Mouse (Mus musculus) adrenal gland, adult 2 months (tissue): ENCODE measurements at regions not wholly inside any gene's neighbourhood (a gene's known extent, or its start where the extent isn't known, plus 50 kb on each side); places are given as distances from the start of the nearest gene placed in this dataset.
A peak's percentile ranks its signal among the peaks of the same experiment; 100 is the strongest.

Experiments used
- DNase-seq: peaks from one replicate; pipeline ENCODE4 v3.0.0; 2021

DNA sequence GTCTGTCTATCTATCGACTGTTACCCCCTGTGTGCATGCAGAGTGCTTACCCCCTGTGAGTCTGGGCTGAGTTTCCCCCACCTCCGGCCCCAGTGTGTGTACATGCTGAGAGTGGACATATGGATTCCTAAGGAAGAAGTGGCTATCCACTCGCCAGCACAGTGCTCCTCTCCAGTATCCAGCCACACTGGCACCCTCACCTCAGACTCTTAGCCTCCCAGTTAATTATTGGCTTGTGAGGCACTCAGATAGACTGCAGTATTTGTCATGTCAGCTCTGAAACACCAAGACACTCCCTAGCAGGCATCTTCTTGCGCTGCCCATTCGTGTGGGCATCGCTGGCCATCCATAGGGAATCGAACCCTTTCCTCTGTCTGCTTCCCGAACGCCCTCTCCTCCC, 189.0 kb upstream of the Runx1 start:
- DNase-seq, result no peak

DNA sequence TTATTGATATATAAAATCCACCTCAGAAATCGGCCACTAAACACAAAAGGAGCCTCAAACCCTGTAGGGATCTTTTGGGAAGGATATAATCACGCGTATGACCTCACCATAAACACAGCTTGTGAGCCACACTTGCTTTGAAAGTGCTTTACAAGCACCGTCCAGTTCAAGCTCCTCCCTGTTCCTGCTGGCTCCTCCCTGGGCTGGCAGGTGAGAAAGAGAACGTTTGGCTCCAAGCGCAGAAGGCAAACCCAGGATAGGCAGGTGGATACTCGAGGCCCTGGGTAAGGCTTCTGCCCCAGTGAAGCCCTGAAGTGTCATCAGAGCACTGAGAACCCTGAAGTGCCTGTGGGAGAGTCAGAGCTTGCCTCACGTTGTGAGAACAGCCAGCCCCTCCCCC, 187.9 kb upstream of the Runx1 start:
- DNase-seq, result no peak

DNA sequence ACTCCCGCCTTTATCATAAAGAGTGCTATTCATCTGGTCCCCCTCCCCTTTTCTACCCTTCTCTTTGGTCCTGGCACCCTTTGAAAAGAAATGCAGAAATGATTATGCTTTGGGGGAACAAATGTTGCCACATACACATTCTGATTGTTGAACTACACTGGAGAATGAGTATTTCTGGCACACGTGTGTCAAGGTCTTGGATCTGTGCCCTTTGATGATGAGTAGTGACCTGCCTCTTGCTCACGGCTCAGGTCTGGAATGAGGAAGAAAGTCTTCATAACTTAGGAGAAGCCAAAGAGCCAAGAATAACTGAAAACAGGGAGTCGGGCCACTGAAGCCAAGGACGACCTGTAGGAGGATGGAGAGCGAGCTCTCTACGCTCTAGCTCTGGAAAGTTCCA, 187.3 kb upstream of the Runx1 start:
- DNase-seq, result peak; percentile 41

DNA sequence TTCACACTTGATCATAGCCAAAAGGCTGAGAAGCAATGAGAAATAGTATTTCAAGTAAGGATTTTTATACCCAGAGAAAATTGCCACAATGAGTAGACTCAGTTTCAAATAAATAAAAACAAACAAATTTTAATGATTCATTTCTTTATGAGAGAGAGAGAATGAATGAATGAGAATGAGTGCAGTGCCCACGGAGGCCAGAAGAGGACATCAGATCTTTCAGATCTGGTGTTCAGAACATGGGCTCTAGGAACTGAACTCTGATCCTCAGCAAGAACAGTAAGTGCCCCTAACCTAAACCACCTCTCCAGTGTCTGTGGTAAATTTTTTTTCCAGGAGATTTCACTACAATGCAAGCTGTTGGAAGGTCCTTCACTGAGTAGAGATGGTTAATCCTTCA, 185.5 kb upstream of the Runx1 start:
- DNase-seq, result no peak

DNA sequence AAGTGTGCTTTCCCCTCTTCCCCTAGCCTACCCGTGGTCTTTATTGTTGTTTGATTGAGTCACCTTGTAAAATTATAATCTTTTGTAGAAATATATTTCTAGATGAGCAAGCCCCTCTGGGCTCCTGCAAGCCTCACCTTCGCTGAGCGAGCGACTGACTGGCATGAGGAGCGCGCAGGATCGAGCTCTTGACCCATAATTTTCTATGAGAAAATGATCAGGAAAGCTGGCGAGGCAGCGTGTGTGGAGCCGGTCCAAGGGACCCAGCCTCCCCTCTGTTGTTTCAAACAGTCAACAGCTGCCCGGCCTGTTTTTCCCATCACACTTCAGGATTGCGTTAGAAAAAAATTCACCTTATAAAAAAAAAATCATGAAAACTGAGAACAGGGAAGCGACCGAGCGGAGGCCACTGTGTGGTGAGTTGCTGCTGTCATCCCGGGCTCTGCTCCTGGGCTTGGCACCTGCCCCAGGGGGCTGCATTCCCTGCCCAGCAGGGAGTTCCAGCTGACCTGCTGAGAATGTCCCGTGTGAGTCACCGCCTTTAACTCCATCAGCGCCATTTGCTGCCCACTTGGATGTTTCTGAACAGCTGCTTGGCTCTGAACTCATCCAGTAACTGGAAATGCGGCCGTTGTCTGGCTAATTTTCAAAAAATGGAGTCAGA, 180.5 kb upstream of the Runx1 start:
- DNase-seq, result peak; percentile 74

DNA sequence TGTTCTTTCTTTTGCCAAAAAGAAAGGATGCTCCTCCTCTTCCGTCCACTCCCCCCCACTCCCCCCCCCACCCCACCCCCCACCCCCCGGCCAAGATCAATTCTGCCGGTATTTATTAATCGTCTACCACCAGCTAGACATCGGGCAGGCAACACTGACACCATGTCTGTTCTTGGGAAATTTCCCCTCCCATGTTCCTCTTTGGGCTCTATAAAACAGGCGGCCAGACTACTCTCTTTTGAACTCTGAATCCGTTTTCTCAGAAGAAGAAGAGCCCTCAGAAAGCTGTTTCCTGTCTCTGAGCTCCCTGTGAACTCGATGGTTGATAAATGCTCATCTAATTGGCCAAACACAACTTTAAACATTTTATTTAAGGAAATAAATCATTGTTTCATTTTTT, 179.5 kb upstream of the Runx1 start:
- DNase-seq, result no peak

DNA sequence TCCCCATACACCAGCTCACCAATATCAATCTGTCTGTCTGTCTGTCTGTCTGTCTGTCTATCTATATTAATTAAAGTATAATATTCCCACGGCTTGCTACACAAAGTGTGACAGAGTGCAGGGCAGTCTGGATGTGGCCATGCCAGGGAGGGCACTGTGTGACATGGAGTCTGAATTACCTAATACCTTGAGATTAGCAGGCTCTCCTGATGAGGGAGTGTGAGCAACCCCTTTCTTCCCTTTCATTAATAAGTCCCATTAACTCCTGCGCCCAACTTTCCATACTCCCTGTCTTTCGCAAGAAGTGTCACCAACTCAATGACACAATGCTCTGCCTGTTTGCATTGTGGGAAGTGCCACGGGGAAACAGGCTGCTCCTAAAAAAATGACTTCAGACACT, 177.9 kb upstream of the Runx1 start:
- DNase-seq, result no peak

DNA sequence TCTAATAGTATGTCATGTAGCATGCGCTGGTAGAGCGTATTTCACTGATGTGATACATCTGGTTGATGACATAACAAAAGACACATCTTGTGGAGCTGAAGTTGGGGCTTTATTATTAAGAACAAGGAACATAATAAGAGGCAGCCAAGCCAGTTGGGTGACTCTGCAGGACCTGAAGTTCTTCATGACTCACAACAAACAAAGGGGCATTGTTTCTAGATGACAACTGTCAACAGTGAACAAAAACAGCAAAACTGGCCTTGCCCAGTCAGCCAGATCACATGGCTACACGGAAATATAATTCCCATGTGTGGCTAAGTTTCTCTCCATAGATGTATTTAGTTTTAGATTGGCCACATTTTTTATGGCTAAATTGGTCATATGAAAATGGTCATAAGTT, 172.7 kb upstream of the Runx1 start:
- DNase-seq, result no peak

DNA sequence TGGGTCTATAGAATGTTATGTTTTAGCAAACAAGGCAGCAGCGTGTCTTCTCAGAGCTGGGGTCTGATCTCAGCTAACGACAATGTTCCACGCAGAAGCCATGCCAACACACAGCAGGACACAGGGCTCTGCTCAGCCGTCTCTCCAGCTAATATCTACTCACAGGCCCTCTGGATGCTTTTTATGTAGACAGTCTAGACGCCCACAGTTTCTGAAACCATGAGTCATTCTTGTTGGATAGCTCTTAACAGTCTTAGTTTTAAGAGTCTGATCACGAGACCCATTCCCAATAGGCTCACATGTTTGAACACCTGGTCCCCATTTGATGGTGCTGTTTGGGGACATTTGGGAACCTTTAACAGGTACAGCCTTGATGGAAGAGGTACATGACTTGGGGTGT, 171.7 kb upstream of the Runx1 start:
- no peak for DNase-seq

DNA sequence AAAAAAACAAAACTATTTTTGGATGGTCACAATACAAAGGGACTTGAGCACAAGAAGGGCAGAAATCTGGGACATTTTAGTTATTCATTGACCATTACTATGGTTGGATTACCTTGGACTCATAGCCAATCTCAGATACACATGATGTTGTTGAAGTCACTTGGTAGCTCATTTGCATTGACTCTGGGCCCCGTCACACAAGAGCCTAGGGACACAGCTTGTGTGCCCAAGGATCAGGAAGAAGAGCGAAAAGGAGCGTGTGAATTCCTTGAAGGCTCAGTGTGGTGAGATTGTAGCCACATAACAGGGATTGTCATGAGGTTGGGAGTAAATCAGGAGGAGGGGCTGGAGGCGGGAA, 170.0 kb upstream of the Runx1 start:
- DNase-seq, result no peak

DNA sequence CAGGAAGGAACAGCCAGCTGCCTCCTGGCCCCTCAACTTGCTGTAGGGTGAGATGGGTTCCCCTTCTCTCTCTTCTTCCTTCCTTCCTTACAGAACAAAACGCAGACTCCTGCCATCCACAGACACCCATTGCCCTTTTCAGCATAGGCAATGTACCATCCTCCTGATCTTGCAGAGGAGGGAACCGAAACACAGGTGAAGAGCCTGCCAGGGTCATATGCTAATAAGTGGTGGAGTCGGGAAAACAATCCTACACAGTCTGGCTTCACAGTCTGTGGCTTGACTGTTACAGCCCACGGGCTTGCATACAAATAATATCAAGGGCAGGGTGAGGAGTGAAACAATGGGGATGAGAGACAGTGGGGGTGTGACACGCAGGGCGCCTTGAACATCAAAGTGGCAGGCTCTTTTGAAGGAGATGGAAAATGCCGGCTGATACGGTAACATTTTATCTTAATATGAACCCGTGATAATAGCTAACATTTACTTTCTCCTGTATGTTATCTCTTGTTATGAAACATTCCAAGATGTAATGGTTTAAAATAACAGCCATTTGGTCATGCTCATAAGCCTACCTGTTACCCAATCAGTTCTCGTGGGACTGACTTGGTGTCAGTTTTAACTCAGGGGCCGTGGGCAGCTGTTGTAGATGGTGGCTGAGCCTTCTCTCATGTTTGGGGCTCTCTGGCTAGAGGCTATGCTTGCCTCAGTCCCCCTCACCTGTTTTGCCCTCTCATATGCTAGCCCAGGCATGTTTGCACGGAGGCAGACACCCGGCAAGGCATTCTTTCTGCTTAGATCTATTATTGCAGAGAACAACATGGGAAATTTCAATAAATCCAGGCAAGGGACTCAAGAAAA, 169.4 kb upstream of the Runx1 start:
- no peak for DNase-seq

DNA sequence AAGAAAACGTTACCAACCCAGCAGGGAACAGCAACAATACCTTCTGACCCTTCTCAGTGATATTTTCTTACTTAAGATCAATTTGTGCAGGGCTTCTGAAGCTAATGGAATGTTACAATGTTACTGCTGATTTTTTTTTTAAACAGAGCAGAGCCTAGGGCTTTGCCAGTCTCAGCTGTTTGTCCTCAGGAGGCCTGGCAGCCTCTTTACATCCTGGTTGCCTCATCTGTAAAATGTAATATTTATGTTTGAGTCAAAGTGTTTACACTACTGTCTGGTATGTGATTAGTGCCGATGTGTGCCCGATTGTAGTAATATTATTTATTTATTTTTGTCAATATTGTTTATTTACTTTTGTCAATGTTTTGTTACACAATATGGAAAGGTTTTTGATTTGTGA, 166.9 kb upstream of the Runx1 start:
- DNase-seq, result no peak

DNA sequence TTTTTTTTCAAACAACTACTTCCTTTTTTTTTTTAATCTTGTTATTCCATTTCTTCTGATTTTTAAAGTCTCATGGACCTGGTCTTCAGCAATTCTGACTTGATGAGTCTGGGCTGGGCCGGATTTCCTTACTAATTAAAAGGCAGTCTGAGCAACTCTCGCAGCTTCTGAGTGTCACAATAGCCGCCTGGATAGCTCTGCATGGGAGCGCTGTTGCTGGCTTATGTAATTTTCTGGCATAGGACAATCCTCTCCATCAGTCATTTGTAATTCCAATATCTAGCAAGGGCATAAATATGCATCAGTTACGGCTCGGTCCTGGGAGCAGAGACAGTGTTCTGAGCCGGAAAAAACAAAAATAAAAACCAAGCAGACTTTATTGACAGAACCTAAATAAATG, 165.5 kb upstream of the Runx1 start:
- DNase-seq, result no peak

DNA sequence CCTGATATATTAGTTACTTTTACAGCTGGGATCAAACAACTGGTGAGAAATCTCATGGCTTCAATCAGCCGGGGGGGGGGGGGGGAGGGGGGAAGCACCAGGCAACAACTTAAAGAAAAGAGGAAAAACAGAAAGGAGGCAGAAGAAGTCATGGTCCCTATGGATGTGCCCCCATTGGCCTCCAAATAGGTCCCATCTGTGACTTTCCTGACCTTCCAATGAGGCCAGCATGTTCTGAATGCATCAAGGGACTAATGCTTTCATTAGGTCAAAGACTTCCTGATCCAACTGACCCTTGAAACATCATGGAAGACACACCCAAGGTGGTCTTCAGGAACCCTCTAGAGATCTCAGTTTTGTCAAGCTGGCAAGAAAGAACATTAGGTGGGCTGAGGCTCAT, 162.5 kb upstream of the Runx1 start:
- no peak for DNase-seq

DNA sequence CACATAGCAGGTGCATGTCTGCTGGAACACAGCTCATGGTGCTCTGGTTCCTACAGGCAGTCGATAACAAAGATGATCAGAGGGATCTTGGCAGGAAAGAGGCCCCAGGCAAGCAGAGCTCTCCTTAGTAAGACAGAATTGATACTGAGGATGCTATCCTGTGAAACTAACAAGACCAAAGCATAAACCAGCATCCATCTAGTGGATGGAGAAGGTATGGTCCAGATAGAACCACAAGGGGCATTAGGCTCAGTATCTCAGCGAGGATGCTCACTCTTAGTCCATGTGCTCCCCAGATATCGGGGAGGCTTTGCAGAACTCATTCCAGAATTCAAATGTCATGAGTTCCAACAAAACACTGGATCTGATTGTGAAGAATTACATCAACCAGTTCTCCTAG, 162.1 kb upstream of the Runx1 start:
- DNase-seq, result no peak

DNA sequence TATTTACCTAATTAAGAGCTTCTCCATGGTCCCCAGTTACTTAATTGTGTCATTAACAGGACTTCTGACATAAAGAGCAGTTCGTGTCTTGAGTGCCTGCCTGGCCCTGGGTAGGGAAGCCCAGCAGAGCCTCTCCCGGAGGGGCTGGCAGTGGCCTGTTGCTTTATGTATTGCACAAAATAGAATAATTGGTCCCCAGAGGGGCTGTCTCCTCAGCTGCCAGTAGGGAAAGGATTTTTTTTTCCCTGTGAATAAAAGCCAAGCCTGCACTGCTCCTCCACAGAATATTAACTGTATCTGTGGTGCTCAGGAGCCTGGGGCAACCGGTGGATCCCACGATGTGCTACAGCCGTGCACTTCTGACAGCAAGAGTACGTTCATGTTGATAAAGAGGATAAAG, 159.8 kb upstream of the Runx1 start:
- no peak for DNase-seq

DNA sequence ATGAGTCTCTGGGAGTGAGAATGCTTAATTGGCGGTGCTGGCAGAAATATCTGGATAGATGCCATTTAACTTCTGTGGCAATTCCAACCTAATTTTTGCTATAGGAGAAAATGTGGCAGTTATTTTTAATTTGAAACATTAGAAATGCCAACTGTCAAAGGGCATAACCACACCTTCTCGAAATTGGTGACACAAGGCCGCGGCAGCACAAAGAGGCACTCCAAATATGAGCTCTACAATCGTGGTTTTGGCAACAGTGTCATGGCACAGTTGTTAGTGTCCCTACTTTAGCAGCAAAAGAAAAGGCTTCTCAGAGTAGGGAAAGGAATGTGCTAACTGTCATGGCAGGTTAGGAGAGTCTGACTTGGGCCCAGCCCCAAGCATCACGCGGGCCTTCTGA, 157.0 kb upstream of the Runx1 start:
- DNase-seq, result no peak

DNA sequence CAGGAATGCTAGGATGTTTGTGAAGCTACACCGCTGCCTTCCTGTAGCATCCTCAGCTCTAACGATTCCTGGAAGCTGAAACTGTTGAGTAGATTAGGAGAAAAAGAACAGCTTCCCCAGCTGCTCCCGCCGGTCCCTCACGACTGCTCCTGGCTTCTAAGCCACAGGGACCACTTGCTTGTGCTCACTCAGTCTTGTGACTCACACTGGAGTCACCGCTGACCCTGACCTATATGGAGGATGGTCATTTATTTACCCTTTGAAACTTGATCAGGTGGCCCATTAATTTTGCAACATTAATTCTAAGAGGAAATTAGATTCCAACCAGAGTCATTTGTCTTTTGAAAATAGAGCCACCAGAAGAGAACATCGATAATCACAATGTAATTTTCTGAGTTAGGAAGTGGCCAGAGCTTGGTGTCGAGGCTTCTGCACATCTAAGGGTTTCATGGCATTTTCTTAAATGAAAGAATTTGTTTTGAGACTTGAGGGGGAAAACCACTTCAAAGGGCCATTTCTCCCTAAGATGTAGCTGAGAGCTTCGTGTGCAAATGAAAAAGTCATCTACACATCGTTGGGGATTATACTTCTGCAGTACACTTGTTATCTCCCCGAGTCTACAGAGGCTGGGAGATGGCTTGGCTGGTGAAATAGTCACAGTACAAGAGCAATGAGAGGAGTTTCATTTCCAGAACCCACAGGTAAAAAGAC, 153.8 kb upstream of the Runx1 start:
- DNase-seq, result peak; percentile 83

DNA sequence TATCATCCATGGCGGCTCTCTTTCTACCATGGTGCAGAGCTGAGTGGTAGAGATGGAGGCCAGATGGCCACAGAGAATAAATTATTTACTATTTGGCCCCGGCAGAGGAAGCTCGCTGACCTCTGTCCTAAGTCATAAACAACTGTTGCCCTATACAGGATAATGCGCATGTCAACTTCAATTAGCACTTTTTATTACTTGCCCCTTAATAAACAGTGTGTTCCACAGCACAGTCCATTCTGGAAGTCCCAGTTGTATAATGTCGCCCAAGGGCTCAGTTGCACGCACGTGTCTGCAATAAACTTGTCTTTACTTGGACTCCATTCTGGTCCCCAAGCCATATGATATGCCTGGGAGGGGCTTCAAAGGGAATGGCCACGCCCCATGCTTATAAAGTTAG, 150.1 kb upstream of the Runx1 start:
- no peak for DNase-seq

DNA sequence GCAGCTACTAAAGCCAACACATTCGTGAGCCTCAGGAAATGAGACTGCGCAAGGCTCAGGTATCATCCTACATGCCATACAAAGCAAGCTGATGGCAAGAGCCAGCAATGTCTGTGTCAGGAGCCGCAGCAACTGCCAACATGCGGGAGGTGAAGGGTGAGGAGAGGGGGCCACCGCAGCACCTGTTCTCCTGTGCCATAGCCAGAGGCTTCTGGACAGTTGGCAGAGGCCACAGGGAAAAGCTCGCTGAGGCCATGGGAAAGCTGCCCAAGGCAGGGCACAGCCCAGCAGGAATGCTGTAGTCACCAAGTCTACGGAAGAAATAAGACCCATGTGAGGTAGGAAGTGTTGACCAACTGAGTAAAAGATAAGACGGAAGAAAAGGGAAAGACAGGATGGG, 149.1 kb upstream of the Runx1 start:
- no peak for DNase-seq

DNA sequence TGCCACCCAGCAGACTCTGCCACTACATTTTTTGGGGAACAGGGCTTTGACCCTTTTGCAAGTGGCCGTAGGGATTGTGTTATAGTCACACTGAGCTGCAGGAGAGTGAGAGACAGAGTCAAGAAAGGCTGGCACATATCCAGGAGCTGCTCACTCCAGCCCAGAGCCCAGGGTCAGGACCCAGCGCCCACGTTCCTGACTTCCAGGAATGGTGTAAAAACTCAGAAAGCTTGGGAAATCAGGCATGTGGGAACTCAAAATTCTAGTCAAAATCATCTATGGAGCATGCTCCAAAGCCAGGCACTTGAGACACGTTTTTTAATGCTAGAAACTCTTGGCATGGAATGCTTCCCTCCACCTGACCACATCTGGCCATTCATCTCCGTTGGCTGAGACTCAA, 146.7 kb upstream of the Runx1 start:
- DNase-seq, result no peak

DNA sequence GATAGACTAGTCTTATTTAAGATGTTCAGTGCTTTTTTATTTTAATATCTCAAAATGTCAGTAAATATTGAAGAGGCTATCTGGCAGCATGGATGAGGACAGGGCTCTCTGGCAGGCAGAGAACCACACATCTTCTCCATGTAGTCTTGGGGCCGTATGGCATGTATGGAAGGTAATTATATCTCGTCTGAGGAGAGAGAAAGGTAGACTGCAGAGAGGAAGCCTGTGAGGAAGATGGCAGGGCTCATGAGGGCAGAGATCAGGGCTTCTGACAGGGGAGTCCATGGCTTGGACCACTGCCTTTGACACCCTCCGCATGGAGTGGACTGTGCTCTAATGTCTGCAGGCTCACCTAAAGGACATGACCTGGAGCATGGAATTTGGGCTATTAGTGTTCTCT, 146.0 kb upstream of the Runx1 start:
- no peak for DNase-seq

DNA sequence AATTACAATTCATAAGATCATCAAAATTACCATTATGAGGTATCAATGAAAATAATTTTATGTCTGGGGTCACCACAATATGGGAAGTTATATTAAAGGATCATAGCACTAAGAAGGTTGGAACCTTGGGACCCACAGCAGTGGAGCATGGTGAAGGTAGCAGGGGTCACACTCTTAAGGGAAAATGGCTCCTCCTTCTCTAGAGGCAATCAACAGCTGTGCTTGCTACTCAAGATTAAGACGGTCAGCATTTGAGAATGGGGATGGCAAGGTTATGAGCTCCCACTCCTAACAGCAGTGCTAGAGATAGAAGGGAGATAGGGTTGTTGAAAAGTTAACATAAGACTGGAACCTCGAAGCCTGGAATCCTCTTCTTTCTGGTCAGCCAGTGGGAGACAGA, 144.6 kb upstream of the Runx1 start:
- no peak for DNase-seq

DNA sequence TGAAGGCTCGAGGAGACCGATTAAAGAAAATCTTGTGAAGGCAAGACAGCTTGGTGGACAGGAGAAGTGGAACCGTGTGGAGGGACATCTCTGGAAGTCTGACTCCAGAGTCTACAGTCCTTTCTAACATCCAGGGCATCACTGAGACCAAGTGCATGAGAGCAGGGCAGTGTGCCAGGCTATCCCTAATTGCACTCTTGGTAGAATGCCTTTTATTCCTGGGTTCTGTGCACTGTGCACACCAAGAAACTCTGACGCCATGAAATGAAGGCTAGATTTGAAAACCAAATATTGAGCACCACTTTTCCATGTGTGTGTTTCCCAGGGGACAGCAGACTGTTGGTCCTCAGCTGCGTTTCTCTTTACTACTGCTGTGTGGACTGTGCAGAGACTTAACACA, 143.1 kb upstream of the Runx1 start:
- no peak for DNase-seq
